Mouse (Mus musculus): Measurements from ENCODE around the gene Gm49387.

- TF ChIP-seq CTCF (conservative IDR thresholded peaks at IDR 0.05; ENCODE audit: insufficient read depth, insufficient read length, low read depth, low read length) = no peak
- no peak for TF ChIP-seq POLR2A (IDR thresholded peaks at IDR 0.05; ENCODE audit: low read depth, low read length)
Measured at GRCm38 (mm10) chr14:31575866-31576265, 64.8 kb downstream of the Gm49387 start.
